Mouse (Mus musculus) lung, embryonic 16.5 days (tissue): ENCODE measurements at regions not wholly inside any gene's neighbourhood (a gene's known extent, or its start where the extent isn't known, plus 50 kb on each side); places are given as distances from the start of the nearest gene placed in this dataset.
A peak's percentile ranks its signal among the peaks of the same experiment; 100 is the strongest.

Experiments
- ATAC-seq: fragments of 200-750 bp; cut with Nextera tagmentation; 2 replicates; pipeline ENCODE4 v1.8.0; 2017; ENCODE audit warnings: low read depth, mild to moderate bottlenecking, moderate library complexity
- H3K27ac ChIP-seq: fragments of 300-500 bp; sonication (generic); 2 replicates; pipeline ENCODE4 v1.5.1; 2014; ENCODE audit warnings: mild to moderate bottlenecking, control low read depth, low read length
- H3K27me3 ChIP-seq: fragments of 300-500 bp; sonication (generic); 2 replicates; pipeline ENCODE4 v1.6.1; 2014; ENCODE audit warnings: low read depth, low read length, mixed read lengths; ENCODE audit not compliant: control insufficient read depth, insufficient read depth
- H3K36me3 ChIP-seq: fragments of 300-500 bp; sonication (generic); 2 replicates; pipeline ENCODE4 v1.6.1; 2014; ENCODE audit warnings: low read length; ENCODE audit not compliant: control insufficient read depth, insufficient read depth
- H3K4me1 ChIP-seq: fragments of 300-500 bp; sonication (generic); replicated peaks from 2 replicates; pipeline ENCODE4 v1.6.1; 2014; ENCODE audit warnings: low read length, mixed read lengths; ENCODE audit not compliant: control insufficient read depth, insufficient read depth
- H3K4me2 ChIP-seq: fragments of 300-500 bp; sonication (generic); 2 replicates; pipeline ENCODE4 v1.6.1; 2014; ENCODE audit warnings: low read depth, low read length, control low read depth
- H3K4me3 ChIP-seq: fragments of 300-500 bp; sonication (generic); 2 replicates; pipeline ENCODE4 v1.5.1; 2014; ENCODE audit warnings: mild to moderate bottlenecking, low read length, control low read depth
- H3K9ac ChIP-seq: fragments of 300-500 bp; sonication (generic); 2 replicates; pipeline ENCODE4 v1.6.1; 2014; ENCODE audit warnings: low read length, control low read depth
- H3K9me3 ChIP-seq: fragments of 300-500 bp; sonication (generic); 2 replicates; pipeline ENCODE4 v1.6.1; 2016; ENCODE audit warnings: low read length; ENCODE audit not compliant: control insufficient read depth
- WGBS: fragments of 180-500 bp; shearing (Covaris S2); extraction: QIAGEN DNeasy Blood & Tissue Kit; methylation state at CpG from one replicate; pipeline ENCODE4 v1.1.7; 2014; 5-methylcytosine and 5-hydroxymethylcytosine counted together

- ATAC-seq, result no peak
- WGBS, result 59% methylated on average over 8 of the region's 8 CpGs
- Histone ChIP-seq H3K9ac (no peak overlapping the region), H3K9me3 (no peaks in the 10 kb centered on the region), H3K36me3 (no peaks in the 10 kb centered on the region), H3K4me1 (no peaks in the 10 kb centered on the region), H3K27me3 (no peaks in the 10 kb centered on the region), H3K4me3 (no peak overlapping the region), H3K27ac (no peak overlapping the region), H3K4me2 (no peak overlapping the region)
These were observed 450.4 kb downstream of the Fam19a5 start for GRCm38 (mm10) chr15:87994546-87994945.

DNA sequence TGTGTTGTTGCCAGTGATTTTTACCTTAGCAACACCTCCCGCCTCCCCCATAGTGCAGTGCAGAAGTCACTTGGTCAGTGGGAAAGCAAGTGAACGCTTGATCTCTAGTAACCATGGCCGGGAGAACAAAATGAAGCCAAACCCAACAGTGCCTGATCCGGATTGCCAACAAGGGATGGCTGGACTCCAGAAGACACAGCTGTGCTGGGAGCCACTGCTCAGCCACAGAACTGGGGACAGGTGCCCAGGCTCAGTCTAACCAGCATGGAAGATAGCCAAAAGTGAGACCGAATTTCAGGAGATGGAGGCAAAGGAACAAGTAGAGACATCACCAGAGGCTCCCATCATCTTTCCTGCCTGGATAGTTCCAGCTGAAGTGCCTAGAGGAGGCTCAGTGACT, 473.0 kb downstream of the Fam19a5 start:
- Histone ChIP-seq H3K4me3 (no peak overlapping the region), H3K27ac (no peak overlapping the region), H3K9ac (no peak overlapping the region), H3K9me3 (no peaks in the 10 kb centered on the region), H3K27me3 (no peaks in the 10 kb centered on the region), H3K4me2 (no peak overlapping the region), H3K4me1 (no peaks in the 10 kb centered on the region), H3K36me3 (no peaks in the 10 kb centered on the region)
- WGBS, result 75% methylated on average over 5 of the region's 5 CpGs
- ATAC-seq, result no peak

GRCm38 (mm10) chr15:88032751-88033150, 488.7 kb downstream of the Fam19a5 start:
- ATAC-seq, result no peak
- H3K4me3 ChIP-seq, result no peak overlapping the region
- no peaks in the 10 kb centered on the region for H3K27me3 ChIP-seq
- H3K4me2 ChIP-seq, result no peak overlapping the region
- no peak overlapping the region for H3K9ac ChIP-seq
- H3K36me3 ChIP-seq, result no peaks in the 10 kb centered on the region
- no peaks in the 10 kb centered on the region for H3K9me3 ChIP-seq
- H3K27ac ChIP-seq, result no peak overlapping the region
- 78% methylated on average over 11 of the region's 11 CpGs for WGBS
- H3K4me1 ChIP-seq, result no peaks in the 10 kb centered on the region

- Histone ChIP-seq H3K4me3 (no peak overlapping the region), H3K36me3 (no peaks in the 10 kb centered on the region), H3K9ac (no peak overlapping the region), H3K27ac (no peak overlapping the region), H3K27me3 (no peaks in the 10 kb centered on the region), H3K9me3 (no peaks in the 10 kb centered on the region), H3K4me1 (no peaks in the 10 kb centered on the region), H3K4me2 (no peak overlapping the region)
- no peak for ATAC-seq
- WGBS, result 69% methylated on average over 4 of the region's 4 CpGs
These were observed 489.6 kb downstream of the Fam19a5 start for GRCm38 (mm10) chr15:88033725-88034124.

DNA sequence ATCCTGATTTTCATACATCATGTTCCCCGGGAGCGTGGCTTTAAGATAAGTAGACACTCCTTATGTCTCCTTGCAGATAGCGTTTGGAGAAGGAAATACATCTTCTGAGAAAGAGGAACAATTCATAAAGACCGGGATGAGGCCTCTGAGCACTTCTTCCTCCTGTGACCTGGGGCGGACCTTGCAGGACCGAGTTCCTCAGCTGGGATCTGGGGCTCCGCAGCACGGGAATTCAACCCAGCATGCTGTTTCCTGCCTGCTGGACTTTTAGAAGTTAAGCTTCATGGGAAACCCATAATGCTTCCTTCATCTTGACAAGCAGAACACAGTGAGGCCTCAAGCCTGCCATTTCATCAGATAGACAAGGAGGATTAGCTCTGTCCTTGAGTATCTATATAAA, 491.4 kb downstream of the Fam19a5 start:
- no peaks in the 10 kb centered on the region for H3K36me3 ChIP-seq
- H3K27me3 ChIP-seq, result no peaks in the 10 kb centered on the region
- no peak overlapping the region for H3K4me3 ChIP-seq
- no peak overlapping the region for H3K9ac ChIP-seq
- ATAC-seq, result no peak
- WGBS, result 34% methylated on average over 8 of the region's 8 CpGs
- no peaks in the 10 kb centered on the region for H3K4me1 ChIP-seq
- no peaks in the 10 kb centered on the region for H3K9me3 ChIP-seq
- no peak overlapping the region for H3K4me2 ChIP-seq
- no peak overlapping the region for H3K27ac ChIP-seq

GRCm38 (mm10) chr15:88036146-88037000, 492.3 kb downstream of the Fam19a5 start:
- peak; percentile 51 for ATAC-seq
- Histone ChIP-seq H3K27me3 (no peaks in the 10 kb centered on the region), H3K36me3 (no peaks in the 10 kb centered on the region), H3K9me3 (no peaks in the 10 kb centered on the region), H3K9ac (no peak overlapping the region), H3K4me1 (no peaks in the 10 kb centered on the region), H3K27ac (no peak overlapping the region), H3K4me2 (no peak overlapping the region), H3K4me3 (no peak overlapping the region)
- 34% methylated on average over 22 of the region's 22 CpGs for WGBS

GRCm38 (mm10) chr15:88037606-88038005, 493.5 kb downstream of the Fam19a5 start:
- Histone ChIP-seq H3K4me2 (no peak overlapping the region), H3K4me3 (no peak overlapping the region), H3K27ac (no peak overlapping the region), H3K36me3 (no peaks in the 10 kb centered on the region), H3K27me3 (no peaks in the 10 kb centered on the region), H3K4me1 (no peaks in the 10 kb centered on the region), H3K9ac (no peak overlapping the region), H3K9me3 (no peaks in the 10 kb centered on the region)
- no peak for ATAC-seq
- 76% methylated on average over 4 of the region's 4 CpGs for WGBS

- 73% methylated on average over 2 of the region's 2 CpGs for WGBS
- Histone ChIP-seq H3K9me3 (no peaks in the 10 kb centered on the region; the same call in 1 of the 2 replicates), H3K9ac (no peak overlapping the region), H3K27me3 (no peaks in the 10 kb centered on the region), H3K4me3 (no peak overlapping the region), H3K36me3 (no peaks in the 10 kb centered on the region), H3K27ac (no peak overlapping the region), H3K4me1 (no peaks in the 10 kb centered on the region), H3K4me2 (no peak overlapping the region)
- ATAC-seq, result no peak
These were observed 498.7 kb downstream of the Fam19a5 start for GRCm38 (mm10) chr15:88042821-88043220.

- no peaks in the 10 kb centered on the region for H3K27me3 ChIP-seq
- no peaks in the 10 kb centered on the region for H3K9me3 ChIP-seq
- no peak overlapping the region for H3K9ac ChIP-seq
- H3K27ac ChIP-seq, result no peak overlapping the region
- no peaks in the 10 kb centered on the region for H3K36me3 ChIP-seq
- 61% methylated on average over 4 of the region's 4 CpGs for WGBS
- H3K4me3 ChIP-seq, result no peak overlapping the region
- no peaks in the 10 kb centered on the region for H3K4me1 ChIP-seq
- no peak overlapping the region for H3K4me2 ChIP-seq
- ATAC-seq, result no peak
These were observed 514.0 kb downstream of the Fam19a5 start for GRCm38 (mm10) chr15:88058071-88058470.
